Mouse (Mus musculus) hindbrain, embryonic 10.5 days (tissue): Measurements from ENCODE around the gene Camsap1. TPM values are rescaled to one million over a fixed set of nuclear protein-coding genes. Genes with fewer than 3 reads are reported as not detected.

Source experiments
- DNase-seq: peaks from one replicate; pipeline ENCODE4 v3.0.0-alpha.2; 2017; ENCODE audit warnings: low spot score
- H3K27ac ChIP-seq: fragments of 300-500 bp; sonication (generic); 2 replicates; pipeline ENCODE4 v1.5.1; 2016; ENCODE audit warnings: mild to moderate bottlenecking, moderate library complexity
- H3K27me3 ChIP-seq: fragments of 300-500 bp; sonication (generic); 2 replicates; pipeline ENCODE4 v1.6.1; 2016; ENCODE audit warnings: mild to moderate bottlenecking; ENCODE audit not compliant: poor library complexity, insufficient read depth, severe bottlenecking
- H3K36me3 ChIP-seq: fragments of 300-500 bp; sonication (generic); 2 replicates; pipeline ENCODE4 v1.6.1; 2016; ENCODE audit warnings: mild to moderate bottlenecking, moderate library complexity
- H3K4me1 ChIP-seq: fragments of 300-500 bp; sonication (generic); replicated peaks from 2 replicates; pipeline ENCODE4 v1.6.1; 2016; ENCODE audit warnings: mild to moderate bottlenecking
- H3K4me3 ChIP-seq: fragments of 300-500 bp; sonication (generic); 2 replicates; pipeline ENCODE4 v1.5.1; 2016; ENCODE audit warnings: mild to moderate bottlenecking, moderate library complexity
- H3K9me3 ChIP-seq: fragments of 300-500 bp; sonication (generic); 2 replicates; pipeline ENCODE4 v1.6.1; 2016; ENCODE audit warnings: mild to moderate bottlenecking, moderate library complexity
- WGBS: fragments of 180-500 bp; shearing (Covaris S2); methylation state at CpG from one replicate; pipeline ENCODE4 v1.1.7; 2016; 5-methylcytosine and 5-hydroxymethylcytosine counted together
- polyA plus RNA-seq: library from polyadenylated mRNA; unstranded; fragments of >200 nt; fragmentation: Nextera tagmentation; extraction: Ambion mirVana; gene quantifications from 2 replicates; pipeline ENCODE4 v1.2.1, GENCODE M21; 2016

Camsap1 gene
- polyA plus RNA-seq, 1 experiment from 2014 or later: 48.7 TPM

DNA sequence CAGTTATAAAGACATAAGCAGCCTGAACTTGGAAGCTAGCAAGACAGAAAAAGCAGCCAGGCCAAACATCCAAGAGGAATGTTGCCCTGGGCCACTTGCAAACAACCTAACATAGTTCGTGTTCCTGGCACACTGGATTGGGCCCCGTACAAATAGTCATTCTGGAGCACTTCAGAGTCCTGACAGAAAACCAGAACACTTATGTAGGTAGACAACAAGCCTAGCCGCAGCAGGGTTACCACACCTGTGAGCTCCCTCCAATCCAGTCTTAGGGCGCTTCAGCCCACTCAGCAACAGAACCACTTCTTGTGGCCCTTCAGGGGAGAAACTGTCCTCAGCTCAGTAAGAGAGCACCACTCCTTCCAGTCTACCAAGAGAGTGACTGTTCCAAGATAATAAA is 13.8 kb downstream of the Camsap1 start:
- no peaks in the 10 kb centered on the region for H3K9me3 ChIP-seq
- WGBS: 95% methylated on average over 4 of the region's 4 CpGs
- DNase-seq: no peak
- no peak overlapping the region for H3K4me3 ChIP-seq
- peaks cover 83% of the 10 kb centered on the region for H3K36me3 ChIP-seq
- H3K4me1 ChIP-seq: peaks cover 4% of the 10 kb centered on the region; the same call in 1 of the 2 replicates
- no peak overlapping the region for H3K27ac ChIP-seq
- H3K27me3 ChIP-seq: no peaks in the 10 kb centered on the region

DNA sequence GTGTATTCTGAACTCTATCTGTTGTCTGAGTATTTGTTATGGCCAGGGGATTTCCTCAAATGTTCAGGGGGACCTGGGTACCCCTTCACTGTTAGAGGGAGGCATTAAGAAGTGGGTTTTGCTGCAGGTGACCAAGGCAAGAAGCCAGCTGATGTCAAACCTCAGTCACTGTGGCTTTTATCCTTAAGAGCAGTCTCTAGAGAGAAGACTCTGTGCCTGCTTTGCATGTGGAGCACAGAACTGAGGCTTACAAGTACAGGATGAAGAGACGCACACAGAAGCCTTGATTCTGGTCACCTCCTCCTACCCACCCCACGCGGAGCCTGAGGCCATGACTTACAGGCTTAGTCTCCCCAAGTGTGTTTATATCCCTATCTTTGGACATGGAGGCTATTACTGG is 33.8 kb downstream of the Camsap1 start:
- Histone ChIP-seq H3K27ac (no peak overlapping the region), H3K4me3 (no peak overlapping the region), H3K4me1 (no peaks in the 10 kb centered on the region), H3K36me3 (peaks cover 95% of the 10 kb centered on the region), H3K9me3 (no peaks in the 10 kb centered on the region), H3K27me3 (no peaks in the 10 kb centered on the region)
- DNase-seq: no peak
- 92% methylated on average over 3 of the region's 3 CpGs for WGBS

DNA sequence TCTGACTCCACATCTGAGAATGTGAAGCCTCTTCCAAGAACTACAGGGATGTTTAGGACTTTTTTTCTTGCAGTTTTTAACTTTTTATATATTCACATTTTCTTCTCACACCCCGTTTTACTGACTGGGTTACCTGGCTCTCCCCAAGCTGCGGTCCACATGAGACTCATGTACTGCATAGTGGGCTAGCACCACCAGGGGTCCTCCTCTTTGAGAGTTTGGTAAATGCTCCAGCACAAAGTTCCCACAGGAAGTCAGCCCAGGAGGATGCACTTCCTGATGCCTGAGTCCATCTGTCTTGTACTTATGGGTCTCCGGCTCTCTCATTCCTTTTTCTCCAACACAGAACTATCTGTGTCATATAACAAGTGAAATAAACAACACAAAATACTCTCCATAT is 35.1 kb downstream of the Camsap1 start:
- Histone ChIP-seq H3K4me3 (no peak overlapping the region), H3K4me1 (no peaks in the 10 kb centered on the region), H3K27ac (no peak overlapping the region), H3K9me3 (no peaks in the 10 kb centered on the region), H3K36me3 (peaks cover 95% of the 10 kb centered on the region), H3K27me3 (no peaks in the 10 kb centered on the region)
- DNase-seq: no peak
- WGBS: 87% methylated on average over 3 of the region's 3 CpGs

DNA sequence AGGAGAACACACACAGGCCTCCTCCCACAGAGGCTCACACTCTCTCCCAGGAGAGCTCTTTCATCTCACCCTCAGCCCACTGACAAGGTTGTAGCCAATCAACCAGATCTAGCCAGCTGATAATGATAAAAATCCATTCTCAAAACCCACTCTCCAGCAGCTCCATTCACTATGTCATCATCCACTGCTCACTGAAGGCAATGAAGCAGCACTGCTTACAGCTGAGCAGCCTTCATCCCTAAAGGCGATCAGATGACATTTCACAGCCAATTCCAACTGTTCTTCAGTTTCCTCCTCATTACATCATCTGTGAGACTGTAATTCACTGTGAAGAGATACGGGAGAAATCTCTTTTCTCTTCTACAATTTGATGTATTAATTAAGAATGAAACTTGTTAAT is 39.3 kb downstream of the Camsap1 start:
- Histone ChIP-seq H3K36me3 (peaks cover 95% of the 10 kb centered on the region), H3K4me1 (no peaks in the 10 kb centered on the region), H3K4me3 (no peak overlapping the region), H3K9me3 (no peaks in the 10 kb centered on the region), H3K27me3 (no peaks in the 10 kb centered on the region), H3K27ac (no peak overlapping the region)
- DNase-seq: no peak
- WGBS: 91% methylated on average over 2 of the region's 2 CpGs

DNA sequence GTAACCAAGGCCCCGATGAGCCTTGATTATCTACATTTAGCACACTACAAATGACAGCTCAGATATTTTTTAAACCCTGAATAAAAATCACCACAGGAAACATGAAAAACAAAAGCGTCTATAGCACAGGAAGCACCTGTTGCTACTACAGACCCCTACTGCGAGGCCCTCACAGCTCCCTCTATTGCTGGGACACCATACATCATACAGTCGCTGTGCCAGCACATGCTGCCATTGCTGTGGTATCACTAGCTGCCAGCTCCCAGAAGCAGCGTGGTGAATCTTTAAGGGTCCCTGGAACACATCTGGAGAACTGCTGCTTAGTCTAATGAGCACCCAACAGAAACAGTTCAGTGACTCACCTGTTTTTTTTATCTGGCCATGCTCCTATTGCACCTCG is 42.6 kb downstream of the Camsap1 start:
- 91% methylated on average over 6 of the region's 6 CpGs for WGBS
- H3K9me3 ChIP-seq: no peaks in the 10 kb centered on the region
- no peaks in the 10 kb centered on the region for H3K4me1 ChIP-seq
- H3K4me3 ChIP-seq: no peak overlapping the region
- peaks cover 100% of the 10 kb centered on the region for H3K36me3 ChIP-seq
- no peak for DNase-seq
- H3K27me3 ChIP-seq: no peaks in the 10 kb centered on the region
- no peak overlapping the region for H3K27ac ChIP-seq

DNA sequence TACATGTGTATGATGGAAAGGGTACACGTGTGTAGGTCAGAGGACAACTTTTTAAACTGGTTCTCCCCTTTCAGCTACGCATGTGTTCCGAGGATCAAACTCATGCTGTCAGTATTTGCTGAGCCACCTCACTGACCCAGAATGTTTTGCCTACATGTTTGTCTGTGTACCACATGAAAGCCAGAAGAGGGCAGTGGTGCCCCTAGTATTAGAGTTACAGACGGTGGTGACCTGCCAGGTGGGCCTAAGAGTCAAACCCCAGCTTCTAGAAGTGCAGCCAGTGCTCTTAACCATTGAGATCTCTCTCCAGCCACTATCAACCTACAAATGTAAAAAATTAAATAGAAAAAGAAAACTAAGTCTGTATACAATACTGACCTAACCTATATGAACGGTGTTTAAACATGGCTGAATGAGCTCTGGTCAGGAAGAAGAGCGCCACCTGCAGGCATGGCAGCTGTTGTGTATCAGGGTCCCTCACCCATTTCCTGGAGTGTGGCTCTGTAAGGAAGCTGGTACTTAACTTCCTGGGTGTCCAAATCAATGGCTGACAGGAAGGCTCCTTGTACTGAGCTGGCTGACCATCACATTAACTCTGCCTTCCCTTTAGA is 51.7 kb downstream of the Camsap1 start:
- Histone ChIP-seq H3K9me3 (no peaks in the 10 kb centered on the region), H3K4me1 (no peaks in the 10 kb centered on the region), H3K27me3 (no peaks in the 10 kb centered on the region), H3K4me3 (no peak overlapping the region), H3K27ac (no peak overlapping the region), H3K36me3 (peaks cover 99% of the 10 kb centered on the region)
- DNase-seq: peak; percentile 21
- 88% methylated on average over 6 of the region's 6 CpGs for WGBS

DNA sequence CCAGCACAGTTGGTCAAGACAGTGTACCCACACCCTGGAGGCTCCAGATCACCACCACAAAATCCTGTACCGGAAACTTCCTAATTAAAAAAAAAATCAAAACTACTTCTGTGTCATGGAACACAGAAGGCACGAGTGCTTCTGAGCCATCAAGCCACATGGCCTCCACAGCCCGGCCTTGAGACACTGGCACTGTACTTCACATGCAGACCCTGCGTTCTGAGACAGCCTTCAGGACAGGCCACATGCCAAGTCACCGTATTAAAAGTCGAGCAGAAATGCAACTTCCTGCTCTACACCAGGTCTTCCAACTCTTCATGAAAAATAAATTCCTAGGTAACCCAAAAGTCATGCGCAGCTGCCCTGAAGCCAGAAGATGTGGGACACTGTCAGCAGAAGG is 55.3 kb downstream of the Camsap1 start:
- Histone ChIP-seq H3K27ac (no peak overlapping the region), H3K4me3 (no peak overlapping the region), H3K36me3 (peaks cover 96% of the 10 kb centered on the region), H3K4me1 (no peaks in the 10 kb centered on the region), H3K9me3 (no peaks in the 10 kb centered on the region), H3K27me3 (no peaks in the 10 kb centered on the region)
- WGBS: 96% methylated on average over 7 of the region's 7 CpGs
- no peak for DNase-seq

DNA sequence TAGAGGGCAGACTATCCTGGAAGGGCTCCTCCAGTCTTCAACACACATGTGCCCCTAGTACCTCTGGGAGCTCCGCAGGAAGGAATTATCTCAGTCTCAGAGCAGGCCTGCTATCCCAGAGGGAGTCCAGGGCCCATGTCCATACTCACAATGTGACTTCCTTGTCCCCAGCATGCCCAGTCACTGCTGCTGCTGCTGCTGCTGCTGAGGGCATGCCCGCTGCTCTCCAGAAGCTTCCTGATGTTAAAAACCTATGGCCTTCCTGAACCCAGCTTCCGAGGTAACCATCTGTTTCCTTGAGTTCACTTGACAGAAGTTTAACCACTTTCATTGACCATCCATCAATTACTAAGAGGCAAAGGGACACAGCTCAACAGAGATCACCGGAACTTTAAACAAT is 58.1 kb downstream of the Camsap1 start:
- no peak for DNase-seq
- H3K9me3 ChIP-seq: no peaks in the 10 kb centered on the region
- 94% methylated on average over 4 of the region's 4 CpGs for WGBS
- no peak overlapping the region for H3K27ac ChIP-seq
- H3K4me1 ChIP-seq: no peaks in the 10 kb centered on the region
- peaks cover 81% of the 10 kb centered on the region for H3K36me3 ChIP-seq
- no peak overlapping the region for H3K4me3 ChIP-seq
- H3K27me3 ChIP-seq: no peaks in the 10 kb centered on the region

DNA sequence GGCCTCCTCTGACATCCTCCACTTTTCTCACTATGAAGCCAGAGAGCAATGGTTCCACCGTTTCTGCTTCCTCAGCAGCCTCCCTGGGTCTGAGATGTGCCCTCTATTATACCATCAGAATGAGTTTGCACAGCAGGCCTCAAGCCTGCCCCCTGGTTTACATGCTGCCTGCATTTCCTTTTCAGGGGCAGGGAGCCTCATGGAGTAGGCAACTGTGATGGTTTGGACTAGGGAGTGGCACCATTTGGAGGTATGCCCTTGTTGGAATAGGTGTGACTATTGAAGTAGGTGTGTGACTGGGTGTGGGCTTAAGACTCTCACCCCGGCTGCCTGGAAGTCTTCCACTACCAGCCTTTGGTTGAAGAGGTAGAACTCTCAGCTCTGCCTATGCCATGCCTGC is 59.3 kb downstream of the Camsap1 start:
- Histone ChIP-seq H3K4me3 (no peak overlapping the region), H3K9me3 (no peaks in the 10 kb centered on the region), H3K4me1 (no peaks in the 10 kb centered on the region), H3K27me3 (no peaks in the 10 kb centered on the region), H3K36me3 (peaks cover 70% of the 10 kb centered on the region), H3K27ac (no peak overlapping the region)
- 82% methylated on average over 2 of the region's 2 CpGs for WGBS
- DNase-seq: no peak

DNA sequence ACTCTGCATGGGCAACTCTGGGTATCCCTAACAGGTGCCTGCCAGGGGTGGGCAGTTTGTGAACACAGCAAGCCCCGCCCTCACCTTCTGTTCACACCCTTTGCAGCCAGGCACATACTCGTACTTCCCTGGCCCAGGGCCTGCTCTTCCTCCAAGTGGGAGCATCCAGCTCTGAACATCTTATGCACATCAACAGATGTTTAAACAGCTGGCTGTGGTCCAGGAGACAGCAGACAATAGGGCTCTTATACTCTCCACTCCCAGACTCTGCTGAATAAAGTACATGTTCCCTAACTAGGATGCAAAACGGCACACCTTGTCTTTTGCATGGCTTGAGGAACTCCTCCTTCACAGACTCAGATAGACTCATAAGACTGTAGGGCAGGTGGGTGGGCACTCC is 63.1 kb downstream of the Camsap1 start:
- no peak for DNase-seq
- no peak overlapping the region for H3K27ac ChIP-seq
- no peaks in the 10 kb centered on the region for H3K27me3 ChIP-seq
- no peak overlapping the region for H3K4me3 ChIP-seq
- 68% methylated on average over 3 of the region's 3 CpGs for WGBS
- no peaks in the 10 kb centered on the region for H3K9me3 ChIP-seq
- peaks cover 31% of the 10 kb centered on the region for H3K36me3 ChIP-seq
- H3K4me1 ChIP-seq: no peaks in the 10 kb centered on the region

DNA sequence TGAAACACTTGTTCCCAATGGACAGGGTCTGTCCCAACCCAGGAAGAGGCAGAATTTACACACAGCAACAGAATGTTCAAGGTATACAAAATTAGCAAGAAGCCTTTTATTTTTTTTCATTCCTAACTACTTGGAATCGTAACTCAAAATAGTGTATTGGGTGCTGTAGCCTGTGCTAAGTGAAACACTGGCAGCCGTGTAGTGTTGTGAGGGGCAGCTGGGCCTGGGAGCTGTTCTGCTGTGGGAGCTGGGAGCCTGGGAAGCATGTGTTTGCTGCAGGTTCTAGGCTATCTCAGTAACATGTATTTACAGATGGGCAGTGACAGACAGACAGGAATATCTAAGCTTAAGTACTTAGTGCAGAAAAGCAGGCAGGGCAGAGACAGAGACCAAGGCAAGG is 64.7 kb downstream of the Camsap1 start:
- Histone ChIP-seq H3K36me3 (peaks cover 16% of the 10 kb centered on the region; the same call in 1 of the 2 replicates), H3K27ac (no peak overlapping the region), H3K9me3 (no peaks in the 10 kb centered on the region), H3K4me1 (no peaks in the 10 kb centered on the region), H3K4me3 (no peak overlapping the region), H3K27me3 (no peaks in the 10 kb centered on the region)
- 86% methylated on average over 2 of the region's 2 CpGs for WGBS
- no peak for DNase-seq

DNA sequence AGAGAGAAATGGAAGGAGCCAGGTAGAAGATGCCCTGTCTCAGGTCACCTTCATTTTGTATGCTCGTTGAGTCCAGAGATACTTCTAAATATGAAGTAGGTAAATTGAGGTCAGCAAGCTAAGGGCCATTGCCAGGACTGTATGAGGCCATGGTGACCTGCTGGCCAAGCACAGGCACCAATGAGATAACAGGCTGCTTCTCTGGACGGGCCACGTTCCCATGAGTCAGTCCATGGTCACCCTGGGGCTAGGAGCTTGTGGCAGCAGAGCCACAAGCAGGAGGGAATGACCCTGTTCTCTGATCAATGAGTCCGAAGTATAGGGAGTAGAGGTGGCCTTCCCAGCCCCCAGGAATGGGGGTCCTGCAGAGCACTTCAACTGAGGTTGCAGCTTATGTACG is 68.3 kb downstream of the Camsap1 start:
- Histone ChIP-seq H3K4me1 (no peaks in the 10 kb centered on the region), H3K27me3 (no peaks in the 10 kb centered on the region), H3K4me3 (no peak overlapping the region), H3K9me3 (no peaks in the 10 kb centered on the region), H3K36me3 (no peaks in the 10 kb centered on the region), H3K27ac (no peak overlapping the region)
- 86% methylated on average over 5 of the region's 5 CpGs for WGBS
- no peak for DNase-seq

DNA sequence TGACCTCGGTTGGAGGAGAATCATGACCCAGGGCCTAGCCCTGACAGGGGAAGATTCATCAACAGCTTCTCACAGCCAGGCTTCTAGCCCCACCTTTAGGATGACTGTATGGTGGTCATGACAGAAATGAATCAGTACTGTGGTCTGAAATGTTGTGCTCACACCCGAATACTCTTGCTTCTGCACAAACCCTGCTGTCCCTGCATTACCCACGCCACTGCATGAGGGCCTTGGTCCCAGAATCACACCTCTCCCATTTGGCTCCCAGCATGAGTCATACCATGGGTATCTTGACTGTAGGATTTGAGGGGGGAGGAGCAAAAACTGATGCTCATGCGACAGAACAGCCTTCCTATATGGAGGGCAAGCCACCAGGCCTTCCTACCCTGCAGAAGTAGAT is 68.9 kb downstream of the Camsap1 start:
- WGBS: 80% methylated on average over 4 of the region's 4 CpGs
- Histone ChIP-seq H3K36me3 (no peaks in the 10 kb centered on the region), H3K9me3 (no peaks in the 10 kb centered on the region), H3K4me3 (no peak overlapping the region), H3K27me3 (no peaks in the 10 kb centered on the region), H3K27ac (no peak overlapping the region), H3K4me1 (no peaks in the 10 kb centered on the region)
- DNase-seq: no peak

DNA sequence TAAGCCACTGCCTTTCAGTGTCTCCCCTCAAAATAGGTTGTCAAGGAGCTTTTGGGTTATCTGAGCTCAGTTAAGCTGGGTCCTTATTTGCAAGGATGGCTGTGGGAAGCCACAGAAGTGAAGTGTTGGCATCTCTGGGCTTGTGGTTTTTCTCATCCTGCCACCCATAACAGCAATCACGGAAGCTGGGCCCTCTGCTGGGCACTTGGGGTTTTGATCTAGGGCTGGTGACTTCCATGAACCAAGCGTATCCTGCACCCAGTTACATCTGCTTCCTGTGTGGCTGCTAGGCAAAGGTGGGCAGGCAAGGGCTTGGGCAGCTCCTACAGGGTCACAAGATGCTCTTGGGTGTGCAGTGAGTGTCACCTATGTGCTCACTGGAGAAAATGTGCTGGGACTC is 69.8 kb downstream of the Camsap1 start:
- no peak overlapping the region for H3K4me3 ChIP-seq
- H3K9me3 ChIP-seq: no peaks in the 10 kb centered on the region
- 47% methylated on average over 2 of the region's 2 CpGs for WGBS
- DNase-seq: peak; percentile 4
- no peaks in the 10 kb centered on the region for H3K36me3 ChIP-seq
- H3K27ac ChIP-seq: no peak overlapping the region
- H3K4me1 ChIP-seq: no peaks in the 10 kb centered on the region
- no peaks in the 10 kb centered on the region for H3K27me3 ChIP-seq
